Mouse (Mus musculus): ENCODE measurements at regions not wholly inside any gene's neighbourhood (a gene's known extent, or its start where the extent isn't known, plus 50 kb on each side); places are given as distances from the start of the nearest gene placed in this dataset.

GRCm38 (mm10) chr14:46302601-46303000, 76.6 kb upstream of the Gm15217 start:
- Histone ChIP-seq H3ac (ENCODE audit: control insufficient read depth, insufficient read length, low read depth) (no peak overlapping the region), H3K79me3 (ENCODE audit: low read depth) (no peaks in the 10 kb centered on the region), H3K27me3 (ENCODE audit: control insufficient read depth, insufficient read depth, insufficient read length) (no peaks in the 10 kb centered on the region), H3K36me3 (ENCODE audit: control insufficient read depth, insufficient read depth) (no peaks in the 10 kb centered on the region), H3K4me3 (ENCODE audit: insufficient read depth, poor library complexity, severe bottlenecking) (no peak overlapping the region), H3K79me2 (ENCODE audit: control insufficient read depth, insufficient read depth) (no peaks in the 10 kb centered on the region)
- TF ChIP-seq USF1 (IDR thresholded peaks at IDR 0.05; ENCODE audit: low read depth) (no peak), CTCF (IDR thresholded peaks at IDR 0.05; ENCODE audit: control insufficient read depth, insufficient read depth, insufficient read length) (no peak), MYOD1 (IDR thresholded peaks at IDR 0.05; ENCODE audit: control insufficient read depth, insufficient read length, low read depth) (no peak), CEBPB (IDR thresholded peaks at IDR 0.05; ENCODE audit: low read depth) (no peak)

- no peaks in the 10 kb centered on the region for H3K36me3 ChIP-seq (ENCODE audit: control insufficient read depth, insufficient read depth)
- no peaks in the 10 kb centered on the region for H3K79me2 ChIP-seq (ENCODE audit: control insufficient read depth, insufficient read depth)
- no peaks in the 10 kb centered on the region for H3K79me3 ChIP-seq (ENCODE audit: low read depth)
- no peak overlapping the region for H3K4me3 ChIP-seq (ENCODE audit: insufficient read depth, poor library complexity, severe bottlenecking)
- H3K27me3 ChIP-seq (ENCODE audit: control insufficient read depth, insufficient read depth, insufficient read length): no peaks in the 10 kb centered on the region
- H3ac ChIP-seq (ENCODE audit: control insufficient read depth, insufficient read length, low read depth): no peak overlapping the region
- TF ChIP-seq MAX (IDR thresholded peaks at IDR 0.05): no peak
- TF ChIP-seq CEBPB (IDR thresholded peaks at IDR 0.05; ENCODE audit: low read depth): no peak
- TF ChIP-seq FOSL1 (IDR thresholded peaks at IDR 0.05; ENCODE audit: insufficient read depth, low read length, poor library complexity, severe bottlenecking): no peak
- no peak for TF ChIP-seq CTCF (IDR thresholded peaks at IDR 0.05; ENCODE audit: control insufficient read depth, insufficient read depth, insufficient read length)
- TF ChIP-seq USF1 (IDR thresholded peaks at IDR 0.05; ENCODE audit: low read depth): no peak
- TF ChIP-seq MYOD1 (IDR thresholded peaks at IDR 0.05; ENCODE audit: control insufficient read depth, insufficient read length, low read depth): no peak
- TF ChIP-seq MYOG (IDR thresholded peaks at IDR 0.05; ENCODE audit: control insufficient read depth, extremely low read depth, insufficient read length): no peak
Observed at GRCm38 (mm10) chr14:46305267-46305666, 73.9 kb upstream of the Gm15217 start.

DNA sequence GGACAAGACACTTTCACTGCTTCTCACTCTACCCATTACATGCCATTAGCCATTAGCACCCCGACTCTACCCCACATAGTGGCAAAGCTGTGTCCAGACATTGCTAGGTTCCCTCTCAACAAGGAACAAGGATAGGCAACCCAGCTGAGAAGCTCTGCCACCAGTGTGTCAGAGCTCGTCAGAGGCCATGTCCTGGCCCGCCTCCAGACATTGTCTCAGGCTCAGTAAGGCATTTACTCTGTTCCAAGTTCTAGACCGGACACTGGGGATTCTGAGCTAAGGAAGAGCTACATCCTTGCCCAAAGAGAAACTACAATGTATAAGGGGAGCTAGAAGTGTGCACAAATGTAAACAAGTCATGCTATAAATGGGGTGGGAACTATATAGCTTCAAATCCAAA, 66.2 kb upstream of the Gm15217 start:
- no peak overlapping the region for H3K4me3 ChIP-seq (ENCODE audit: insufficient read depth, poor library complexity, severe bottlenecking)
- no peaks in the 10 kb centered on the region for H3K79me3 ChIP-seq (ENCODE audit: low read depth)
- no peak overlapping the region for H3ac ChIP-seq (ENCODE audit: control insufficient read depth, insufficient read length, low read depth)
- no peaks in the 10 kb centered on the region for H3K27me3 ChIP-seq (ENCODE audit: control insufficient read depth, insufficient read depth, insufficient read length)
- no peaks in the 10 kb centered on the region for H3K79me2 ChIP-seq (ENCODE audit: control insufficient read depth, insufficient read depth)
- TF ChIP-seq MYOD1 (IDR thresholded peaks at IDR 0.05; ENCODE audit: control insufficient read depth, insufficient read length, low read depth) (no peak), USF1 (IDR thresholded peaks at IDR 0.05; ENCODE audit: low read depth) (no peak), CEBPB (IDR thresholded peaks at IDR 0.05; ENCODE audit: low read depth) (no peak), FOSL1 (IDR thresholded peaks at IDR 0.05; ENCODE audit: insufficient read depth, low read length, poor library complexity, severe bottlenecking) (no peak), MAX (IDR thresholded peaks at IDR 0.05) (no peak), MYOG (IDR thresholded peaks at IDR 0.05; ENCODE audit: control insufficient read depth, extremely low read depth, insufficient read length) (no peak), CTCF (IDR thresholded peaks at IDR 0.05; ENCODE audit: control insufficient read depth, insufficient read depth, insufficient read length) (no peak)
- H3K36me3 ChIP-seq (ENCODE audit: control insufficient read depth, insufficient read depth): no peaks in the 10 kb centered on the region

GRCm38 (mm10) chr14:46316521-46316920, 62.7 kb upstream of the Gm15217 start:
- Histone ChIP-seq H3K79me3 (ENCODE audit: low read depth) (no peaks in the 10 kb centered on the region), H3K36me3 (ENCODE audit: control insufficient read depth, insufficient read depth) (no peaks in the 10 kb centered on the region), H3ac (ENCODE audit: control insufficient read depth, insufficient read length, low read depth) (no peak overlapping the region), H3K4me3 (ENCODE audit: insufficient read depth, poor library complexity, severe bottlenecking) (no peak overlapping the region), H3K79me2 (ENCODE audit: control insufficient read depth, insufficient read depth) (no peaks in the 10 kb centered on the region), H3K27me3 (ENCODE audit: control insufficient read depth, insufficient read depth, insufficient read length) (no peaks in the 10 kb centered on the region)
- TF ChIP-seq MAX (IDR thresholded peaks at IDR 0.05) (no peak), CEBPB (IDR thresholded peaks at IDR 0.05; ENCODE audit: low read depth) (no peak), CTCF (IDR thresholded peaks at IDR 0.05; ENCODE audit: control insufficient read depth, insufficient read depth, insufficient read length) (no peak), MYOD1 (IDR thresholded peaks at IDR 0.05; ENCODE audit: control insufficient read depth, insufficient read length, low read depth) (no peak), FOSL1 (IDR thresholded peaks at IDR 0.05; ENCODE audit: insufficient read depth, low read length, poor library complexity, severe bottlenecking) (no peak), USF1 (IDR thresholded peaks at IDR 0.05; ENCODE audit: low read depth) (no peak), MYOG (IDR thresholded peaks at IDR 0.05; ENCODE audit: control insufficient read depth, extremely low read depth, insufficient read length) (no peak)

DNA sequence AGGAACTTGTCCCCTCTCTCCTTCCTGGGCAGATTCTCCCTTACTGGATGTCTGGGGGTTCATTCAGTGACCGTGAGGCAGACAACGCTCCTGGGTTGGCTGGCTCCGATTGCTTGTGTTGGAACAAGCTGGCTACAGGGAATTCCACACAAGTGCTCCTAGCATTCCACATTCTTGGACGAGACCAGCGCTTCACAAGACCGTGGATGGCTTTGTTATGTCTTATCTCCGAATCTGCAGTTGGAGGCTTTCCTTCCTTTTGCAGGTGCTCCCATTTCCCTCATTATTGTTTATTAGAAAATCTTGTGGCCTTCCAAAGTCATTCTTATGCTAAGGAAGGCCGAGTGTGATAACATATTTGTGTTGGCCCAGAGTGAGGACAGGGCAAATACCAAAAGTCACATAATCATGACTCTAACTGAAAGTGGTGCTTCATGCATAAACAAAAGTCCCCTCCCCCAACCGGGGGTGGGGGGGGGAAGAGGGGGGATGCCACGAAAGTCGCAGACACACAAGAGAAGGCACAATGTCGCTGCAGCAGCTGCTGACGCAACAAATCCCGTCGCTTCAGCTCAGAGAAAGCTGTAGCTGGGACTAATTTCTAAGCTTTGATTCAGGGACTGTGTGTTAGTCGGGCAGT, 61.7 kb upstream of the Gm15217 start:
- no peak overlapping the region for H3ac ChIP-seq (ENCODE audit: control insufficient read depth, insufficient read length, low read depth)
- no peak overlapping the region for H3K4me3 ChIP-seq (ENCODE audit: insufficient read depth, poor library complexity, severe bottlenecking)
- TF ChIP-seq CTCF (IDR thresholded peaks at IDR 0.05; ENCODE audit: control insufficient read depth, insufficient read depth, insufficient read length) (no peak), USF1 (IDR thresholded peaks at IDR 0.05; ENCODE audit: low read depth) (no peak), MYOD1 (IDR thresholded peaks at IDR 0.05; ENCODE audit: control insufficient read depth, insufficient read length, low read depth) (no peak), FOSL1 (IDR thresholded peaks at IDR 0.05; ENCODE audit: insufficient read depth, low read length, poor library complexity, severe bottlenecking) (no peak), MYOG (IDR thresholded peaks at IDR 0.05; ENCODE audit: control insufficient read depth, extremely low read depth, insufficient read length) (no peak), CEBPB (IDR thresholded peaks at IDR 0.05; ENCODE audit: low read depth) (no peak), MAX (IDR thresholded peaks at IDR 0.05) (no peak)
- H3K36me3 ChIP-seq (ENCODE audit: control insufficient read depth, insufficient read depth): no peaks in the 10 kb centered on the region
- no peaks in the 10 kb centered on the region for H3K79me3 ChIP-seq (ENCODE audit: low read depth)
- no peaks in the 10 kb centered on the region for H3K79me2 ChIP-seq (ENCODE audit: control insufficient read depth, insufficient read depth)
- no peaks in the 10 kb centered on the region for H3K27me3 ChIP-seq (ENCODE audit: control insufficient read depth, insufficient read depth, insufficient read length)

DNA sequence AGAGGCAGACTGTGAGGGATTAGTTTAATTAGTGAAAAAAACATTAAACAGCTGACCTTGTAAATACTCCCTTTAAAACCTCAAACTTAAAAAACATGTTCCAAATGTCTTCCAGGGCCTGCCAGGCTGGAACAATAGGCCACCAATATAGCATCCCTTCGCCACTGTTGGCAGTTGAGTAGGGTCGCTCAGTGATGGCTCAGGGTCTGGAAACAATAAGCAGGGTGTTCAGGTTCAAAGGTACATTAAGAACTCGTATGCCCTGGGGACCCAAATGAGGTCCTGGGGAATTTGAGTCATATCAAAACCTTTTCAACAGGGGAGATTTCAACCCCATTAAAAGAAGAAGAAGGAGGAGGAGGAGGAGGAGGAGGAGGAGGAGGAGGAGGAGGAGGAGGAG, 51.1 kb upstream of the Gm15217 start:
- TF ChIP-seq MYOG (IDR thresholded peaks at IDR 0.05; ENCODE audit: control insufficient read depth, extremely low read depth, insufficient read length) (no peak), CTCF (IDR thresholded peaks at IDR 0.05; ENCODE audit: control insufficient read depth, insufficient read depth, insufficient read length) (no peak), MAX (IDR thresholded peaks at IDR 0.05) (no peak), MYOD1 (IDR thresholded peaks at IDR 0.05; ENCODE audit: control insufficient read depth, insufficient read length, low read depth) (no peak), CEBPB (IDR thresholded peaks at IDR 0.05; ENCODE audit: low read depth) (no peak), FOSL1 (IDR thresholded peaks at IDR 0.05; ENCODE audit: insufficient read depth, low read length, poor library complexity, severe bottlenecking) (no peak), USF1 (IDR thresholded peaks at IDR 0.05; ENCODE audit: low read depth) (no peak)
- no peaks in the 10 kb centered on the region for H3K27me3 ChIP-seq (ENCODE audit: control insufficient read depth, insufficient read depth, insufficient read length)
- no peaks in the 10 kb centered on the region for H3K79me2 ChIP-seq (ENCODE audit: control insufficient read depth, insufficient read depth)
- no peaks in the 10 kb centered on the region for H3K36me3 ChIP-seq (ENCODE audit: control insufficient read depth, insufficient read depth)
- no peak overlapping the region for H3K4me3 ChIP-seq (ENCODE audit: insufficient read depth, poor library complexity, severe bottlenecking)
- H3ac ChIP-seq (ENCODE audit: control insufficient read depth, insufficient read length, low read depth): no peak overlapping the region
- no peaks in the 10 kb centered on the region for H3K79me3 ChIP-seq (ENCODE audit: low read depth)
